20 mouse cellular contexts compared by ENCODE assay signal in the genomic region with DNA sequence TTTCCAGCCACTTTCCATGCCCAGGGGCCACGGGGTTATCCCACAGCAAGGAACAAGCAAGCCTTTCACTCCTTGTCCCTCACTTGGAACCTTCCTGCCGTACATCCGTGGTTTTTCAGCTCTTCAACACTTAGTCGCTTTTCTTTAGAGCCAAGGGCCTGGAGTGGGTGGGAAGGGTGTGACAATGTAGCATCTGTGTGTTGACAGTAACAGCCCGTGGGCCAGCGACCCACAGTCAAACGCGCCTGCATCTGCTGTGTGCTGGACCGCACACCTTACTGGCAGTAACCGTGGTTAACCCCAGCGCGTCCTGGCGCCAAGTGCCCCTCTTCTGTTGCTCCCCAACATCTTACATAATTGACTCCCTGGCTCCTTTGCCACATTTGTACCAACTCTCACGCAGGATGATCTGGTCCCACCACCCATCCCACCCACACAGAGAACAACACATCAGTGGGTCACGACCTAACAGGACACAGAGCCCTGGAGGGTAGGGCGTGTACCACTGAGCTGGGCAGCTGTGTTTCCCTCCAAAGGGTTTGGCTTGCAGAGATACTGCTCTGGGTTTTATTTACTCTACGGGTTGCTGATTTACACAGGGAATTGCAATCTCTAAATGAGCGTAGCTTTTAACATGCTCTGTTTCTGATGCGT. TPM values are rescaled to one million over a fixed set of nuclear protein-coding genes. Genes with fewer than 3 reads are reported as not detected.
DNase-seq lines count a peak whose midpoint lies in the region; ATAC-seq and TF ChIP-seq lines count a peak whose summit lies in the region.
"Had no signal": no experiment of that assay in that cellular context is flagged by ENCODE, and none has a peak within 500 bp of the region (broad histone marks: within the 10 kb centered on the region; RNA-seq: fewer than 3 reads in every experiment).

No protein-coding gene starts in this region.

- H3K4me2 ChIP-seq in lung, embryonic 14.5 days, result no peak overlapping the region
- no peak overlapping the region for H3K4me2 ChIP-seq in hindbrain, embryonic 11.5 days (replicated peaks; ENCODE audit: low read depth, low read length)
- H3K4me2 ChIP-seq: hindbrain, embryonic 13.5 days; neural tube, embryonic 13.5 days had no signal

- ATAC-seq in lung, embryonic 14.5 days (ENCODE audit: insufficient read depth), result no peak
- peak; percentile 23; the same call in 1 of the 2 replicates for ATAC-seq in common myeloid progenitor, adult 5-6 weeks (replicated peaks; ENCODE audit: low read depth, poor library complexity, severe bottlenecking)
- ATAC-seq in megakaryocyte progenitor cell, adult 5-6 weeks (replicated peaks; ENCODE audit: poor library complexity), result no peak
- ATAC-seq in hindbrain, embryonic 11.5 days (ENCODE audit: low FRiP score), result no peak
- ATAC-seq: forebrain, postnatal 0 days had no signal

- TF ChIP-seq CTCF in lung, embryonic 14.5 days (IDR thresholded peaks at IDR 0.05; ENCODE audit: low read depth), result no peak
- no peak for TF ChIP-seq CTCF in small intestine, adult 2 months (IDR thresholded peaks at IDR 0.05; ENCODE audit: extremely low read depth, insufficient read length, insufficient replicate concordance, low read depth, low read length)

- no peaks in the 10 kb centered on the region for H3K9me3 ChIP-seq in lung, embryonic 14.5 days (ENCODE audit: low read depth, low read length)
- no peaks in the 10 kb centered on the region for H3K9me3 ChIP-seq in hindbrain, embryonic 11.5 days (ENCODE audit: control insufficient read depth, low read length)
- H3K9me3 ChIP-seq: hindbrain, embryonic 13.5 days; neural tube, embryonic 13.5 days had no signal

- 68% methylated on average over 19 of the region's 19 CpGs for WGBS in lung, embryonic 14.5 days
- 51% methylated on average over 19 of the region's 19 CpGs for WGBS in small intestine, adult 2 months
- 81% methylated on average over 19 of the region's 19 CpGs for WGBS in hindbrain, embryonic 11.5 days

- peaks cover 20% of the 10 kb centered on the region for H3K4me1 ChIP-seq in lung, embryonic 14.5 days (ENCODE audit: insufficient read depth)
- H3K4me1 ChIP-seq in small intestine, adult 2 months (ENCODE audit: control insufficient read depth, insufficient read depth, insufficient read length, low read length), result peaks cover 5% of the 10 kb centered on the region
- no peaks in the 10 kb centered on the region for H3K4me1 ChIP-seq in hindbrain, embryonic 11.5 days (replicated peaks; ENCODE audit: control insufficient read depth, insufficient read depth, low read length)
- H3K4me1 ChIP-seq: hindbrain, embryonic 13.5 days had no signal

- no peaks in the 10 kb centered on the region for H3K36me3 ChIP-seq in lung, embryonic 14.5 days (ENCODE audit: insufficient read depth)
- H3K36me3 ChIP-seq in small intestine, adult 2 months (ENCODE audit: control insufficient read depth, insufficient read depth, low read length), result no peaks in the 10 kb centered on the region
- no peaks in the 10 kb centered on the region for H3K36me3 ChIP-seq in hindbrain, embryonic 11.5 days (ENCODE audit: control insufficient read depth, insufficient read depth, low read length)
- H3K36me3 ChIP-seq: hindbrain, embryonic 13.5 days; neural tube, embryonic 13.5 days had no signal

- no peak for TF ChIP-seq POLR2A in small intestine, adult 2 months (IDR thresholded peaks at IDR 0.05; ENCODE audit: low read depth, low read length)

- H3K9ac ChIP-seq in lung, embryonic 14.5 days, result no peak overlapping the region
- no peak overlapping the region for H3K9ac ChIP-seq in hindbrain, embryonic 11.5 days (ENCODE audit: low read depth, low read length)
- H3K9ac ChIP-seq: forebrain, postnatal 0 days; hindbrain, embryonic 13.5 days; neural tube, embryonic 13.5 days had no signal

- H3K27me3 ChIP-seq in lung, embryonic 14.5 days (ENCODE audit: insufficient read depth, low read length), result no peaks in the 10 kb centered on the region
- no peaks in the 10 kb centered on the region for H3K27me3 ChIP-seq in small intestine, adult 2 months (ENCODE audit: control insufficient read depth, insufficient read depth, low read length)
- H3K27me3 ChIP-seq in hindbrain, embryonic 11.5 days (ENCODE audit: control insufficient read depth, insufficient read depth, low read length), result no peaks in the 10 kb centered on the region
- H3K27me3 ChIP-seq: hindbrain, embryonic 13.5 days; neural tube, embryonic 13.5 days had no signal

- H3K27ac ChIP-seq in lung, embryonic 14.5 days (ENCODE audit: low read depth), result peak overlapping the region; percentile 46
- H3K27ac ChIP-seq in small intestine, adult 2 months (ENCODE audit: insufficient read depth, low read depth, low read length), result peak overlapping the region; percentile 38; the same call in 1 of the 2 replicates
- no peak overlapping the region for H3K27ac ChIP-seq in hindbrain, embryonic 11.5 days (ENCODE audit: low read depth, low read length)
- H3K27ac ChIP-seq: hindbrain, embryonic 13.5 days; neural tube, embryonic 13.5 days had no signal

- DNase-seq in heart, adult 11 months, result peak; percentile 96
- no peak for DNase-seq in heart, adult 8-10 months (ENCODE audit: low spot score)
- DNase-seq in lung, embryonic 14.5 days, result no peak
- no peak for DNase-seq in lung, postnatal 14 days
- no peak for DNase-seq in hindbrain, embryonic 11.5 days (ENCODE audit: low spot score)
- DNase-seq: adrenal gland, postnatal 14 days; B cell, adult 2 months; cerebellum, postnatal 36 days; forebrain, postnatal 0 days; right cerebral cortex, adult 18-20 months; thymus, postnatal 14 days had no signal

- H3K4me3 ChIP-seq in lung, embryonic 14.5 days (ENCODE audit: low read depth, low read length), result no peak overlapping the region
- no peak overlapping the region for H3K4me3 ChIP-seq in small intestine, adult 2 months (ENCODE audit: low read depth, low read length)
- no peak overlapping the region for H3K4me3 ChIP-seq in hindbrain, embryonic 11.5 days (ENCODE audit: low read depth, low read length)
- H3K4me3 ChIP-seq: hindbrain, embryonic 13.5 days; neural tube, embryonic 13.5 days had no signal

RNA-seq across cellular contexts. Expression of gene Erp27, which starts 15.6 kb away (rescaled TPM):
- total RNA-seq in heart, adult 8-10 months (2022), result under 1 TPM in 2 of 4 experiments, not detected in 2; 0.44 to 0.57 TPM
- polyA plus RNA-seq in lung, embryonic 14.5 days (2014; fragmentation: Nextera tagmentation; extraction: Ambion mirVana), result 1.1 TPM in 2 replicates
- total RNA-seq in common myeloid progenitor, adult 5-6 weeks (2017), result 0.32 TPM in 1 of 2 replicates, not detected in the other
- polyA plus RNA-seq in small intestine, adult 2 months (2012; rRNA removed), result 0.28 and 23.3 TPM in 2 replicates
- total RNA-seq in megakaryocyte progenitor cell, adult 5-6 weeks (2015), result 1.0 and 4.4 TPM in 2 replicates
- 0.25 and 0.91 TPM in 2 replicates for total RNA-seq in megakaryocyte progenitor cell, adult 5-6 weeks (2017)
- polyA plus RNA-seq in hindbrain, embryonic 11.5 days (2014; fragmentation: Nextera tagmentation; extraction: Ambion mirVana), result 0.34 TPM in 1 of 2 replicates, not detected in the other
- total RNA-seq: adrenal gland, postnatal 14 days; ES-E14; left cerebral cortex, postnatal 36 days; midbrain, postnatal 0 days had no signal
- polyA plus RNA-seq: hindbrain, embryonic 13.5 days; midbrain, postnatal 0 days; neural tube, embryonic 13.5 days had no signal

RNA-seq across cellular contexts. Expression of gene Pde6h, which starts 17.2 kb away (rescaled TPM):
- under 1 TPM in 1 of 4 experiments, not detected in 3; 0.81 TPM for total RNA-seq in heart, adult 8-10 months (2022)
- not detected in 2 replicates for polyA plus RNA-seq in lung, embryonic 14.5 days (2014; fragmentation: Nextera tagmentation; extraction: Ambion mirVana)
- total RNA-seq in common myeloid progenitor, adult 5-6 weeks (2017), result 0.44 TPM in 1 of 2 replicates, not detected in the other
- 0.04 TPM in 1 of 2 replicates, not detected in the other for polyA plus RNA-seq in small intestine, adult 2 months (2012; rRNA removed)
- total RNA-seq in megakaryocyte progenitor cell, adult 5-6 weeks (2015), result 0.05 TPM in 1 of 2 replicates, not detected in the other
- total RNA-seq in megakaryocyte progenitor cell, adult 5-6 weeks (2017), result 0.03 and 0.08 TPM in 2 replicates
- polyA plus RNA-seq in hindbrain, embryonic 11.5 days (2014; fragmentation: Nextera tagmentation; extraction: Ambion mirVana), result not detected in 2 replicates
- polyA plus RNA-seq: hindbrain, embryonic 13.5 days; neural tube, embryonic 13.5 days had no signal

RNA-seq across cellular contexts. Expression of gene Mgp, which starts 30.8 kb away (rescaled TPM):
- 100 to 1,000 TPM; 260 to 429 (median 309) TPM for total RNA-seq in heart, adult 8-10 months (2022)
- 768 and 894 TPM in 2 replicates for polyA plus RNA-seq in lung, embryonic 14.5 days (2014; fragmentation: Nextera tagmentation; extraction: Ambion mirVana)
- total RNA-seq in common myeloid progenitor, adult 5-6 weeks (2017), result not detected in 2 replicates
- polyA plus RNA-seq in small intestine, adult 2 months (2012; rRNA removed), result 76.2 and 91.8 TPM in 2 replicates
- total RNA-seq in megakaryocyte progenitor cell, adult 5-6 weeks (2015), result not detected in 2 replicates
- not detected in 2 replicates for total RNA-seq in megakaryocyte progenitor cell, adult 5-6 weeks (2017)
- polyA plus RNA-seq in hindbrain, embryonic 11.5 days (2014; fragmentation: Nextera tagmentation; extraction: Ambion mirVana), result 4.7 and 8.3 TPM in 2 replicates
- total RNA-seq: ES-E14 had no signal

RNA-seq across cellular contexts. Expression of gene Arhgdib, which starts 35.3 kb away (rescaled TPM):
- total RNA-seq in heart, adult 8-10 months (2022), result 10 to 100 TPM; 19.6 to 27.6 (median 22.0) TPM
- 71.9 and 72.6 TPM in 2 replicates for polyA plus RNA-seq in lung, embryonic 14.5 days (2014; fragmentation: Nextera tagmentation; extraction: Ambion mirVana)
- total RNA-seq in common myeloid progenitor, adult 5-6 weeks (2017), result 551 and 575 TPM in 2 replicates
- polyA plus RNA-seq in small intestine, adult 2 months (2012; rRNA removed), result 11.2 and 22.6 TPM in 2 replicates
- total RNA-seq in megakaryocyte progenitor cell, adult 5-6 weeks (2015), result 2,686 and 2,904 TPM in 2 replicates
- total RNA-seq in megakaryocyte progenitor cell, adult 5-6 weeks (2017), result 1,309 and 1,334 TPM in 2 replicates
- 34.2 and 37.3 TPM in 2 replicates for polyA plus RNA-seq in hindbrain, embryonic 11.5 days (2014; fragmentation: Nextera tagmentation; extraction: Ambion mirVana)

RNA-seq across cellular contexts. Expression of gene Art4, which starts 48.9 kb away (rescaled TPM):
- total RNA-seq in heart, adult 8-10 months (2022), result 10 to 100 TPM; 17.9 to 24.4 (median 22.7) TPM
- 3.3 and 3.6 TPM in 2 replicates for polyA plus RNA-seq in lung, embryonic 14.5 days (2014; fragmentation: Nextera tagmentation; extraction: Ambion mirVana)
- 11.3 and 14.2 TPM in 2 replicates for total RNA-seq in common myeloid progenitor, adult 5-6 weeks (2017)
- polyA plus RNA-seq in small intestine, adult 2 months (2012; rRNA removed), result 0.04 and 0.11 TPM in 2 replicates
- total RNA-seq in megakaryocyte progenitor cell, adult 5-6 weeks (2015), result 1.8 and 2.4 TPM in 2 replicates
- total RNA-seq in megakaryocyte progenitor cell, adult 5-6 weeks (2017), result 1.8 and 6.0 TPM in 2 replicates
- polyA plus RNA-seq in hindbrain, embryonic 11.5 days (2014; fragmentation: Nextera tagmentation; extraction: Ambion mirVana), result 0.52 and 0.90 TPM in 2 replicates
- total RNA-seq: ES-E14; forebrain, postnatal 0 days; layer of hippocampus, postnatal 14 days; left cerebral cortex, postnatal 36 days had no signal

Comparison
In these comparisons a context has a peak if more than half of its experiments do, and no peak if none do; other contexts are left out.
1. RNA of gene Mgp, which starts 30.8 kb away (total RNA-seq): 260 to 429 TPM in heart, adult 8-10 months; not detected in common myeloid progenitor, adult 5-6 weeks and not detected in megakaryocyte progenitor cell, adult 5-6 weeks; every median in the first group is over 100 times any median in the second.